Mouse (Mus musculus) limb, embryonic 13.5 days (tissue): Measurements from ENCODE around the gene Vsnl1. TPM values are rescaled to one million over a fixed set of nuclear protein-coding genes. Genes with fewer than 3 reads are reported as not detected.
A peak's percentile ranks its signal among the peaks of the same experiment; 100 is the strongest.

Source experiments
- ATAC-seq: fragments of 200-750 bp; cut with Nextera tagmentation; 2 replicates; pipeline ENCODE4 v1.8.0; 2017; ENCODE audit warnings: low read depth, moderate number of reproducible peaks, moderate TSS enrichment; ENCODE audit not compliant: low FRiP score
- H3K27ac ChIP-seq: fragments of 300-500 bp; sonication (generic); 2 replicates; pipeline ENCODE4 v1.5.1; 2015; ENCODE audit warnings: inconsistent platforms, mild to moderate bottlenecking, moderate library complexity
- H3K27me3 ChIP-seq: fragments of 300-500 bp; sonication (generic); 2 replicates; pipeline ENCODE4 v1.6.1; 2015; ENCODE audit warnings: mild to moderate bottlenecking, inconsistent platforms
- H3K36me3 ChIP-seq: fragments of 300-500 bp; sonication (generic); 2 replicates; pipeline ENCODE4 v1.6.1; 2015; ENCODE audit warnings: inconsistent platforms, mild to moderate bottlenecking, moderate library complexity
- H3K4me1 ChIP-seq: fragments of 300-500 bp; sonication (generic); 2 replicates; pipeline ENCODE4 v1.6.1; 2015; ENCODE audit warnings: inconsistent platforms
- H3K4me2 ChIP-seq: fragments of 300-500 bp; sonication (generic); replicated peaks from 2 replicates; pipeline ENCODE4 v1.6.1; 2015; ENCODE audit warnings: inconsistent platforms, mild to moderate bottlenecking, moderate library complexity
- H3K4me3 ChIP-seq: fragments of 300-500 bp; sonication (generic); 2 replicates; pipeline ENCODE4 v1.5.1; 2015; ENCODE audit warnings: moderate library complexity, mild to moderate bottlenecking, inconsistent platforms
- H3K9ac ChIP-seq: fragments of 300-500 bp; sonication (generic); 2 replicates; pipeline ENCODE4 v1.6.1; 2015; ENCODE audit warnings: mild to moderate bottlenecking, inconsistent platforms
- H3K9me3 ChIP-seq: fragments of 300-500 bp; sonication (generic); 2 replicates; pipeline ENCODE4 v1.6.1; 2016; ENCODE audit warnings: inconsistent platforms
- WGBS: fragments of 180-500 bp; shearing (Covaris S2); methylation state at CpG from one replicate; pipeline ENCODE4 v1.1.7; 2015; 5-methylcytosine and 5-hydroxymethylcytosine counted together
- polyA plus RNA-seq: library from polyadenylated mRNA; unstranded; fragments of >200 nt; fragmentation: Nextera tagmentation; extraction: Ambion mirVana; gene quantifications from 2 replicates; pipeline ENCODE4 v1.2.1, GENCODE M21; 2015

The Vsnl1 gene
- polyA plus RNA-seq, 1 experiment from 2014 or later = 1.8 TPM

DNA sequence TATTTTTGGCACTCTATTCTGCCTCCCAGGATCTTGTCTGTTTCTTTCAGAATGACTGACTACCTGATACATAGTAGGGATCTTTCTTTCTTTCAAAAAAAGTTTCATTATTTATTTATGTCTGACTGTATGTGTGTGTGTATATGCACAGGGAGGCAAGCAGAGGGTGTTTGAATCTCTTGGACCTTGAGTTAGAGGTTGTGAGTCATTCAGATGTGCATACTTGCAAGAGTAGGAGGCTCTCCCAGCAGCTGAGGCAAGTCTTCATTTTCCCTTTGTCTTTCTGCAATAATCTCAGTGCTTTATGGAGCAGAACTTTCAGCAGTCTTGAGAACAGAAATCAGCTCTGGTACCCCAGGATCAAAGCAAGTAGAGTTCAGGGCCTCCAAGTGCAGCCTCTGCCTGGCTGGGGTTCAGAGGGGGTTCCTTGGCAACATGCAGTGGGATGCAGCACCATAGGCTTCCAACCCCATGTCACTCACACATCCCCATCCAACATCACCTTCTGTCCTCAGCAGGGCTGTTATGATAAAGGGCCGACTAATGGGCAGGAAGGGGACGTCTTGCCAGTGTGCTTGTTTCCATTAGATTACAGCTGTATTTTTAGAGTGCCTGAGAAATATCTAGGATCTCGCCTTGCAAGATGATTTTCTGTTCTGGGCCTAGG is 69.2 kb downstream of the Vsnl1 start:
- Histone ChIP-seq H3K36me3 (no peaks in the 10 kb centered on the region), H3K27ac (no peak overlapping the region), H3K4me3 (no peak overlapping the region), H3K4me2 (no peak overlapping the region), H3K27me3 (no peaks in the 10 kb centered on the region), H3K4me1 (no peaks in the 10 kb centered on the region), H3K9ac (no peak overlapping the region), H3K9me3 (no peaks in the 10 kb centered on the region)
- 60% methylated on average over 3 of the region's 3 CpGs for WGBS
- ATAC-seq = no peak

DNA sequence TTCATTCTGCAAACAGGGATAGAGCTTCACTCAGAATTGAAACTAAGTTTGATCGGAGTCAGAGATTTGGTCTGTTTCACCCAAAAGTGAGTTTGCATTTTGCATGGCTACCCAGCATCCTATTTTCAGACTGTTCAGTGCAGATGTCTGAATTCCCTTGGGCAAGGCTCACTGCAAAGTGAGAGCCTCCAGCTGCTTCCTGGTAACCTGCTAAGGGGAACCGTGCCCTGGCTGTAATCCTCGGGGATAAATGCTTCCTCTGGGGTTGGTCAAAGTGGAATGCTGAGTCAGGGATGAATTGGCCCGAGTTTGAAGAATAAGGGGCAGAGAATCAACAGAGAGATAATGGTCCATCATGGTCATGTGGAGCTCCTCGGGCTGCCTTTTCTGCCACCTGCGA is 71.5 kb downstream of the Vsnl1 start:
- Histone ChIP-seq H3K9me3 (no peaks in the 10 kb centered on the region), H3K4me1 (no peaks in the 10 kb centered on the region), H3K27me3 (no peaks in the 10 kb centered on the region), H3K4me2 (no peak overlapping the region), H3K9ac (no peak overlapping the region), H3K4me3 (no peak overlapping the region), H3K27ac (no peak overlapping the region), H3K36me3 (no peaks in the 10 kb centered on the region)
- ATAC-seq = no peak
- 62% methylated on average over 6 of the region's 6 CpGs for WGBS

DNA sequence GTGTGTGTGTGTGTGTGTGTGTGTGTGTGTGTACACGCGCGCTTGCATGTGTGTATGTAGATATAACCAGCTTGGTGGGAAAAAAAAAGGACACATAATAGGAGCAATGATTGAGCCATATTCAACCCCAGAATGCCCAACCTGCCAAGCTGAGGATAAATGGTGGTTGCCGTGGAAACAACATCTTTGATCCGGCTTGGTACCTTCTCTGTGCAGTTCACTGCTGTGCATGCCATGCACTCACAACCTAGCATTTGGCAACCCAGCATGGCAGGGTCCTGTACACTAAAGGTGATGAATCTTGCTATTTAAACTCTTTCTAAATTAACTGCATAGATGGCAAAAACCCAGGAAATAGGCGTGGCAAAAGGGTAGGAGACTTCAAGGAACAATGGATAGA is 74.0 kb downstream of the Vsnl1 start:
- H3K9me3 ChIP-seq = no peaks in the 10 kb centered on the region
- H3K27me3 ChIP-seq = no peaks in the 10 kb centered on the region
- no peak overlapping the region for H3K9ac ChIP-seq
- no peak overlapping the region for H3K27ac ChIP-seq
- WGBS = 91% methylated on average over 6 of the region's 6 CpGs
- no peaks in the 10 kb centered on the region for H3K4me1 ChIP-seq
- ATAC-seq = no peak
- no peaks in the 10 kb centered on the region for H3K36me3 ChIP-seq
- no peak overlapping the region for H3K4me2 ChIP-seq
- H3K4me3 ChIP-seq = no peak overlapping the region

DNA sequence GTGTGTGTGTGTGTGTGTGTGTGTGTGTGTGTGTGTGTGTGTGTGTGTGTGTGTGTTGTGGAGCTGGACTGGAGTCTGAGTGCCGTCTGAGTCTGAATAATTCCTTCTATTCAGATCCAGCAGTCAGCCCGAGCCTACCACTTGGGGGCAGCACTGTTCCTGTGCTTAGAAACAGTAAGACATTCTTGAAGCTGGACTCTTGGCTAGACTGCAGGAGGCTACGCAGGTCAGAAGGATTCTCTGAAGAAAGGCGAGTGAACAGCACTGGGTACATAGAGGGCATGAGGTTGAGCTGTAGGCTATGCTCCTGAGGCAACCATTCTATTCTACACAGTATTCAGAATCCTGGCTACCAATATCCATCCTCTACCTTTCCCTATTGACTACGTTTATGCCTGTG is 85.5 kb downstream of the Vsnl1 start:
- Histone ChIP-seq H3K9me3 (no peaks in the 10 kb centered on the region), H3K27ac (no peak overlapping the region), H3K9ac (no peak overlapping the region), H3K27me3 (no peaks in the 10 kb centered on the region), H3K4me2 (no peak overlapping the region), H3K36me3 (no peaks in the 10 kb centered on the region), H3K4me1 (no peaks in the 10 kb centered on the region; the same call in 1 of the 2 replicates), H3K4me3 (no peak overlapping the region)
- ATAC-seq = peak; percentile 54; the same call in 1 of the 2 replicates
- 32% methylated on average over 5 of the region's 5 CpGs for WGBS

DNA sequence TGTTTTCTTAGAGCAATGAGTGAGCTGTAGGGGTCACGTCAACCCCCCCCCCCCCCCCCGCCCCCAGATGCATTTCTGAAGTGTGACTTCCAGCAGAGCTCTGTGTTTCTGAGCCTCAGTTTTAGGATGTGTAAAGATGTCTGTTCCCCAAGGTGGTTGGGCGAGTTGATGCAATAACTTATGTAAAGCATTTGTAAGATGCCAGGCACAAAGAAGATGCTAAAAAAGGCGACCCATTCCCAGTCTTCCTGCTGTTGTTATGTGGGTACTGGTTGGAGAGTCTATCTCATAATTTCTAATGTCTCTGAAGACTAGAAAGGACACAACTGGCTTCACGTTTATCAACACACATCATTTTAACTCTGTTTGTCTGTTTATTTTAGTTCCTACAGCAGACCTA is 86.5 kb downstream of the Vsnl1 start:
- H3K4me3 ChIP-seq = no peak overlapping the region
- no peaks in the 10 kb centered on the region; the same call in 1 of the 2 replicates for H3K4me1 ChIP-seq
- H3K9me3 ChIP-seq = no peaks in the 10 kb centered on the region
- no peaks in the 10 kb centered on the region for H3K27me3 ChIP-seq
- no peak overlapping the region for H3K27ac ChIP-seq
- ATAC-seq = no peak
- H3K9ac ChIP-seq = no peak overlapping the region
- WGBS = 48% methylated on average over 5 of the region's 5 CpGs
- H3K4me2 ChIP-seq = no peak overlapping the region
- no peaks in the 10 kb centered on the region for H3K36me3 ChIP-seq

DNA sequence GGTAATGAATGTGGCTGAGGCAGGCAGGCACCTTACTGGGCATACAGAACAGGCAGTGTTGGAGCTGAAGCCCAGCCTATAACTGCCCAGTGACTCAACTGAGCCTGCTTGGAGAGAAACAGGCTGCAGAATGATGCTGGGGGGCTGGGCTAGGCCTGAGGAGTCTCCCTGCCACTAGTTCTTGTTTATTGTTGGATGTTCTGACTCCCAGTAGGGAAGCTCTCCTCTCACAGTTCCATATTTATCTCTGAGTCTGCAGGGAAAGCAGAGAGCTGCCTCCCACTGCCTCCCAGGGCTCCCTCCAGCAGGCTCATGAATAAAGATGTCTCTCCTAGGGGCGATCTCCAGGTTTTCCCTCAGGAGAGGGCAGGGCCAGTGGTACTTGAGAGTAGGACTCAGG is 88.0 kb downstream of the Vsnl1 start:
- H3K4me1 ChIP-seq = no peaks in the 10 kb centered on the region; the same call in 1 of the 2 replicates
- H3K36me3 ChIP-seq = no peaks in the 10 kb centered on the region
- H3K27me3 ChIP-seq = no peaks in the 10 kb centered on the region
- no peaks in the 10 kb centered on the region for H3K9me3 ChIP-seq
- 18% methylated on average over 1 of the region's 1 CpGs for WGBS
- H3K9ac ChIP-seq = no peak overlapping the region
- no peak for ATAC-seq
- H3K4me3 ChIP-seq = no peak overlapping the region
- H3K27ac ChIP-seq = no peak overlapping the region
- no peak overlapping the region for H3K4me2 ChIP-seq

DNA sequence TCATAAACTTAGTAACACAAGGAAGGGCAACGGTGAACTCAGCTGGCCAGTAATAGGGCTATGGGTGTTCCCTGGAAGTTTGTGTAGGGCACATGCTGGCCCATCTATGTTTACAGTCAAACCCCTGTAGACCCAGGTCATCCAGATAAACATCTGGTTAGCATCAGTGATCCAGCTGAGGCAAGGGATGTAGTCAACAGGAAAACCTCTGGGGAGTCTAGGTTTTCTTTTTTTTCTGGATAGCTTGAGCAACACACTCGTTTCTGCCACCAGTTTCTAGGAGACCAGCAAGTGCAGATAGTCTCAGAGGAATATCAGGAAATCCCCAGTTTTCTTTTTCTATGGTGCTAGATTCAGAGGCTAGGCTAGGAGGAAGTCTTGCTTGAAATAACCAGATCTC is 90.5 kb downstream of the Vsnl1 start:
- ATAC-seq = no peak
- WGBS = 31% methylated on average over 2 of the region's 2 CpGs
- H3K9ac ChIP-seq = no peak overlapping the region

DNA sequence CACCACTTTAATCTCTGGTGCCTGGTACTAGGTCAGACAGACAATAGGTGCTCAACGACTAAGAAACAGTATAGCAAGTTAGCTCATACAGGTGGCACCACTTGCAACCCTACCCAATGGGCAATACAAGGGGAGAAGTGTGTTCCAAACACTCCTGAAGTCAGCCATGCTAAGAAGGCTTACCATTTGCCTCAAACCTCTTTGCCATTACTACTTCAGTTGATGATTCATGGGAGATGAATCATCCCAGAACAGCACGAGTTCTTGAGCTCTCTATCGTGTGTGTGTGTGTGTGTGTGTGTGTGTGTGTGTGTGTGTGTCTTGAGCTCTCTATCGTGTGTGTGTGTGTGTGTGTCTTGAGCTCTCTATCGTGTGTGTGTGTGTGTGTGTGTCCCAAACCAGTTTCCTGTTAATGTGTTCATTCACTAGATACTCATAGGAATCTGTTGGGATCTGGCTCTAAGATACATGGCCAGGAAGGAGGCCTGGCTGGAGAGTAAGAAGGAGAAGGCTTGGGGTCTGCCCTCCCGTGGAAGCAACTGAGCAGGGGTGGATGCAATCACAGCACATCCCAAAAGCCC is 94.3 kb downstream of the Vsnl1 start:
- Histone ChIP-seq H3K9me3 (no peaks in the 10 kb centered on the region), H3K4me2 (no peak overlapping the region), H3K27ac (no peak overlapping the region), H3K36me3 (no peaks in the 10 kb centered on the region), H3K4me3 (no peak overlapping the region), H3K27me3 (no peaks in the 10 kb centered on the region), H3K9ac (no peak overlapping the region), H3K4me1 (no peaks in the 10 kb centered on the region)
- no peak for ATAC-seq
- 79% methylated on average over 6 of the region's 6 CpGs for WGBS

More for the DNA sequence above, 90.5 kb downstream of the Vsnl1 start:
- H3K4me3 ChIP-seq = no peak overlapping the region
- H3K27me3 ChIP-seq = no peaks in the 10 kb centered on the region
- no peaks in the 10 kb centered on the region; the same call in 1 of the 2 replicates for H3K4me1 ChIP-seq
- H3K4me2 ChIP-seq = no peak overlapping the region
- no peak overlapping the region for H3K27ac ChIP-seq
- H3K36me3 ChIP-seq = no peaks in the 10 kb centered on the region
- H3K9me3 ChIP-seq = no peaks in the 10 kb centered on the region

DNA sequence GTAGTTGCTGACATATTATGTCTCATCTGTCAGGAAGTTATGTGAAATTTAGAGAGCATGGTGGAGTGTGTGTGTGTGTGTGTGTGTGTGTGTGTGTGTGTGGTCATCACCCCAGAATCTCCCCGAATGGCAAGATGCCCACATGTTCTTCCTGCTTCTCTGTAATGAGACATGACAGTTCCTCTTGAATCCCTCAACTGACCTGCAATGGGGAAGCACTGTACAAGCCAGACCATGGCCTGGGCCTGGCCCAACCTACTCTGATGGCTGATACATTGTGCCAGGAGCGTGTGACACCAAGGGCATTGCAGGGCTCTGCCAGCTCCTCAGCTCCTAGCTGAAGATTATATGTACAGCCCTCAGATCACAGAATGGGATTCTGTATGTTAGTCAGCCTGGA is 98.2 kb downstream of the Vsnl1 start:
- Histone ChIP-seq H3K9me3 (no peaks in the 10 kb centered on the region), H3K27me3 (no peaks in the 10 kb centered on the region), H3K4me1 (no peaks in the 10 kb centered on the region), H3K27ac (no peak overlapping the region), H3K4me2 (no peak overlapping the region), H3K4me3 (no peak overlapping the region), H3K9ac (no peak overlapping the region), H3K36me3 (no peaks in the 10 kb centered on the region)
- ATAC-seq = no peak
- 84% methylated on average over 2 of the region's 2 CpGs for WGBS

DNA sequence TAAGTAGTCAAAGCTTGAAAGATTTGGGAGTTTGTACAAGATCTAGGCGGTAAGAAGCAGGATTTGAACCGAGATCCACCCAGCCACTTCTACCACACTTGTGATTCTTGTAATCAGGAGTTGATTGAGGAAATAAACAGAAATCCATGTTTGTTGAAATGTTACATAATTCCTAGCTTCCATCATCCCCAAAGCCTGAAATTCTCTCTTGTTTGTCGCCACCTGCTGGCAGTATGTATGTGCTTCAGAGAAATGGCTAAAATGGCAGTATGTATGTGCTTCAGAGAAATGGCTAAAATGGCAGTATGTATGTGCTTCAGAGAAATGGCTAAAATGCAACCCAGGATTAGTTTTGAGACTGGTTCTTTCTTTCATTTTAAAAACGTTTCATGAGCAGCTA is 99.6 kb downstream of the Vsnl1 start:
- Histone ChIP-seq H3K4me1 (no peaks in the 10 kb centered on the region), H3K4me3 (no peak overlapping the region), H3K9ac (no peak overlapping the region), H3K36me3 (no peaks in the 10 kb centered on the region), H3K27ac (no peak overlapping the region), H3K9me3 (no peaks in the 10 kb centered on the region), H3K4me2 (no peak overlapping the region), H3K27me3 (no peaks in the 10 kb centered on the region)
- 46% methylated on average over 4 of the region's 4 CpGs for WGBS
- no peak for ATAC-seq

DNA sequence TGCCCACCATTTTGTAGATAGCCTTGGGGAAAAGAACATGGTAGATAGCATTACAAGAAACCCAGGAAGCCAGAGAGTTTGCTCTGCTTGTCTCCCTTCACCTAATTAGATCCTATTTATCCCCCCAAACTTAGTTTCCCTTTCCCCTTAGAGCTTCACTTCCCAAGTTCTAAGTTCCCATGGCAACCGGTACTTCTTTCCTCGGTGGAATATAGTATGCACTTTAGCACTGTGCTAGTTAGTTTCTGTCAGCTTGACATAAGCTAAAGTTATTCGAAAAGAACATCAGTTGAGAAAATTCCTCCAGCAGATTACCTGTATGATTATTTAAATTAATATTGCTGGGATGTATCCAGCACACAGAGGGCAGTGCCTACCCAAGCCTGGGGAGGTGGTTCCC is 109.9 kb downstream of the Vsnl1 start:
- Histone ChIP-seq H3K9ac (no peak overlapping the region), H3K36me3 (no peaks in the 10 kb centered on the region), H3K27ac (no peak overlapping the region), H3K4me3 (no peak overlapping the region), H3K27me3 (no peaks in the 10 kb centered on the region), H3K4me1 (no peaks in the 10 kb centered on the region), H3K4me2 (no peak overlapping the region), H3K9me3 (no peaks in the 10 kb centered on the region)
- WGBS = 83% methylated on average over 3 of the region's 3 CpGs
- ATAC-seq = no peak

DNA sequence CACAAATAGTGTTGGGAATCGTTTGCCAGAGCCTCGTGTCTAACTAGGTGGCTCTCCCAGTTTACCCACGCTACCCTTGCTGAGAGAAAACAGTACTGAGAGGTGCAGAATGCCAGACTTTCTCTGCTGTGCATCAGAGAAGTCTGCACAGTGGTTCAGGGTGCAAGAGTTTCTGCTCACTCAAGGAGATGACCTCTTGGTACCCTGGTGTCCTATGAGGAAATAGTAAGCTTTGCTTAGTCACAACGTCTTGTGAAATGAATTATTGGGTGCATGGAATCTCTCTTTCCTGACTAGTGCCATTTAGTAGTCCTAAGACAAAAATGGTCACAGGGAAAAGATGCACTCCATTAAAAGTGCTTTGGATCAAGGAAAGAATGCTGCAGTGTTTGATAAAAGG is 111.9 kb downstream of the Vsnl1 start:
- Histone ChIP-seq H3K4me3 (no peak overlapping the region), H3K36me3 (0 out of 2 replicates have a peak, but pooled peaks cover 3% of the 10 kb centered on the region), H3K4me1 (no peaks in the 10 kb centered on the region), H3K27me3 (no peaks in the 10 kb centered on the region), H3K4me2 (no peak overlapping the region), H3K9me3 (no peaks in the 10 kb centered on the region), H3K27ac (no peak overlapping the region), H3K9ac (no peak overlapping the region)
- 58% methylated on average over 4 of the region's 4 CpGs for WGBS
- ATAC-seq = no peak

DNA sequence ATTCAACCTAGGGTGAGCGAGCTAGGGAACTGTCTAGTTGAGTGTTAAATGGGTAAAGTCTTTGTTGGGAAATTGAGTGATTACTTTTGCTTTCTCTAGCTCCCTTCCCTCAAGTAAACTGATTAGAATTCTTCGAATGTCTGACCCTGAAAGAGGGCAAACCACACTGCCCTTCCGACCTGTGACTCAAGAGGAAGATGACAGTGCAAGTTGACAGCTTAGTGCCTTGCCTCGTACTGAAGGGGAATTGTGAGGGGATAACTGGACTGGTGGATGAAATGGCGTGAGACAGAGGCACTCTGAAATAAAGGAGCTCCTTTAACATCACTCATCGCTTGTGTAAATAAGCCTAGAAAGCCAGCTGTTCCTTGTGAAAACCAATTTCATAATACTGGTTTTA is 118.7 kb downstream of the Vsnl1 start:
- no peak for ATAC-seq
- Histone ChIP-seq H3K36me3 (peaks cover 44% of the 10 kb centered on the region), H3K9me3 (no peaks in the 10 kb centered on the region), H3K27me3 (no peaks in the 10 kb centered on the region), H3K4me3 (no peak overlapping the region), H3K27ac (no peak overlapping the region), H3K9ac (no peak overlapping the region), H3K4me2 (no peak overlapping the region), H3K4me1 (no peaks in the 10 kb centered on the region)
- 76% methylated on average over 6 of the region's 6 CpGs for WGBS
